Mouse (Mus musculus) ovary, adult 18-20 months (tissue): ENCODE data around the gene Tuba8.

ENCODE experiments used
- DNase-seq: peaks from one replicate; pipeline ENCODE4 v3.0.0; 2022; ENCODE audit warnings: low spot score, mixed read lengths

Gene Tuba8

GRCm38 (mm10) chr6:121210149-121210925, at the start of gene Tuba8:
Gene Tuba8, plus strand, starts transcription at chr6:121210696.
- DNase-seq, result peak; percentile 43

GRCm38 (mm10) chr6:121162616-121163015, 47.9 kb upstream of the Tuba8 start:
- no peak for DNase-seq

GRCm38 (mm10) chr6:121166098-121166552, 44.4 kb upstream of the Tuba8 start:
- DNase-seq, result peak; percentile 54

GRCm38 (mm10) chr6:121167381-121167975, 43.0 kb upstream of the Tuba8 start:
- DNase-seq, result no peak

- peak; percentile 90 for DNase-seq
These were observed 39.4 kb upstream of the Tuba8 start for GRCm38 (mm10) chr6:121171102-121171501.

GRCm38 (mm10) chr6:121173471-121173870, 37.0 kb upstream of the Tuba8 start:
- DNase-seq, result no peak

GRCm38 (mm10) chr6:121174761-121175160, 35.7 kb upstream of the Tuba8 start:
- DNase-seq, result no peak

- DNase-seq, result no peak
These were observed 34.3 kb upstream of the Tuba8 start for GRCm38 (mm10) chr6:121176011-121176730.

- DNase-seq, result no peak
These were observed 33.8 kb upstream of the Tuba8 start for GRCm38 (mm10) chr6:121176731-121177098.

- DNase-seq, result no peak
These were observed 33.3 kb upstream of the Tuba8 start for GRCm38 (mm10) chr6:121177118-121177708.

GRCm38 (mm10) chr6:121178700-121179358, 31.7 kb upstream of the Tuba8 start:
- DNase-seq, result no peak

GRCm38 (mm10) chr6:121179846-121180245, 30.6 kb upstream of the Tuba8 start:
- no peak for DNase-seq

- DNase-seq, result peak; percentile 80
These were observed 26.9 kb upstream of the Tuba8 start, which contains the start of gene Pex26 for GRCm38 (mm10) chr6:121183414-121184173. Gene Pex26, plus strand, starts transcription at chr6:121183667.

- DNase-seq, result peak; percentile 43
These were observed 26.0 kb upstream of the Tuba8 start for GRCm38 (mm10) chr6:121184198-121185140.

GRCm38 (mm10) chr6:121185232-121185631, 25.3 kb upstream of the Tuba8 start:
- no peak for DNase-seq

GRCm38 (mm10) chr6:121191261-121192009, 19.1 kb upstream of the Tuba8 start:
- no peak for DNase-seq

GRCm38 (mm10) chr6:121194061-121194955, 16.2 kb upstream of the Tuba8 start:
- DNase-seq, result no peak
